Mouse (Mus musculus): Measurements from ENCODE around the gene Sys1.

GRCm38 (mm10) chr2:164452000-164452676 lies 4.6 kb upstream of the Sys1 start:
- TF ChIP-seq CTCF (IDR thresholded peaks at IDR 0.05; ENCODE audit: low read depth) (no peak), EP300 (optimal IDR thresholded peaks at IDR 0.05) (no peak)
